Mouse (Mus musculus) ES-E14 (cell line): ENCODE measurements at regions not wholly inside any gene's neighbourhood (a gene's known extent, or its start where the extent isn't known, plus 50 kb on each side); places are given as distances from the start of the nearest gene placed in this dataset.

Experiments used
- MAFK ChIP-seq: IDR thresholded peaks from 2 replicates; pipeline ENCODE4 v1.6.1; 2014; ENCODE audit warnings: mild to moderate bottlenecking, low read depth, low read length, inconsistent platforms; ENCODE audit not compliant: insufficient read depth
- ZC3H11A ChIP-seq: IDR thresholded peaks from 2 replicates; pipeline ENCODE4 v1.6.1; 2012; ENCODE audit warnings: low read depth, mild to moderate bottlenecking, inconsistent platforms, low read length, borderline replicate concordance
- ZNF384 ChIP-seq: IDR thresholded peaks from 2 replicates; pipeline ENCODE4 v1.6.1; 2012; ENCODE audit warnings: low read depth, low read length, inconsistent platforms

- no peak for TF ChIP-seq ZNF384
- TF ChIP-seq MAFK, result no peak
- no peak for TF ChIP-seq ZC3H11A
These were observed 226.4 kb downstream of the Naf1 start for GRCm38 (mm10) chr8:67086215-67087010.
